Mouse (Mus musculus) kidney, adult 2 months (tissue): ENCODE measurements around the gene 2900026A02Rik. TPM values are rescaled to one million over a fixed set of nuclear protein-coding genes. Genes with fewer than 3 reads are reported as not detected.
A peak's percentile ranks its signal among the peaks of the same experiment; 100 is the strongest.

ENCODE experiments used
- DNase-seq: peaks from one replicate; pipeline ENCODE4 v3.0.0; 2021
- H3K27ac ChIP-seq: fragments of 200-500 bp; 2 replicates; pipeline ENCODE4 v1.5.1; 2012; ENCODE audit warnings: low read depth, low read length, control low read depth, inconsistent platforms; ENCODE audit not compliant: insufficient read depth
- H3K27me3 ChIP-seq: fragments of 200-500 bp; replicated peaks from 2 replicates; pipeline ENCODE4 v1.6.1; 2012; ENCODE audit warnings: mild to moderate bottlenecking, moderate library complexity, low read length, inconsistent platforms; ENCODE audit not compliant: control insufficient read depth, insufficient read depth
- H3K36me3 ChIP-seq: fragments of 200-500 bp; 2 replicates; pipeline ENCODE4 v1.6.1; 2012; ENCODE audit warnings: mild to moderate bottlenecking, moderate library complexity, low read length, inconsistent platforms; ENCODE audit not compliant: control insufficient read depth, insufficient read depth
- H3K4me1 ChIP-seq: fragments of 200-500 bp; 2 replicates; pipeline ENCODE4 v1.6.1; 2011; ENCODE audit warnings: low read length; ENCODE audit not compliant: control insufficient read depth, insufficient read depth
- H3K4me3 ChIP-seq: fragments of 200-500 bp; 2 replicates; pipeline ENCODE4 v1.5.1; 2011; ENCODE audit warnings: mild to moderate bottlenecking, low read depth, low read length, control low read depth; ENCODE audit not compliant: insufficient read depth
- CTCF ChIP-seq: fragments of 200-500 bp; conservative IDR thresholded peaks from 2 replicates; pipeline ENCODE4 v1.5.1; 2011; ENCODE audit warnings: low read depth, mild to moderate bottlenecking, control low read depth, low read length, moderate library complexity, mixed read lengths; ENCODE audit not compliant: insufficient read depth, insufficient read length
- POLR2A ChIP-seq: fragments of 200-500 bp; IDR thresholded peaks from one replicate; pipeline ENCODE4 v1.6.1; 2011; ENCODE audit warnings: low read depth, low read length, control low read depth
- WGBS: fragments of 180-500 bp; shearing (Covaris S2); methylation state at CpG from one replicate; pipeline ENCODE4 v1.1.7; 2018; 5-methylcytosine and 5-hydroxymethylcytosine counted together
- polyA plus RNA-seq: library from polyadenylated mRNA; depleted of rRNA; stranded (reverse); fragments of >200 nt; gene quantifications from 2 replicates; pipeline ENCODE4 v1.2.3, GENCODE M21; 2012

2900026A02Rik gene
- polyA plus RNA-seq, 1 experiment, result 15.0 TPM

DNA sequence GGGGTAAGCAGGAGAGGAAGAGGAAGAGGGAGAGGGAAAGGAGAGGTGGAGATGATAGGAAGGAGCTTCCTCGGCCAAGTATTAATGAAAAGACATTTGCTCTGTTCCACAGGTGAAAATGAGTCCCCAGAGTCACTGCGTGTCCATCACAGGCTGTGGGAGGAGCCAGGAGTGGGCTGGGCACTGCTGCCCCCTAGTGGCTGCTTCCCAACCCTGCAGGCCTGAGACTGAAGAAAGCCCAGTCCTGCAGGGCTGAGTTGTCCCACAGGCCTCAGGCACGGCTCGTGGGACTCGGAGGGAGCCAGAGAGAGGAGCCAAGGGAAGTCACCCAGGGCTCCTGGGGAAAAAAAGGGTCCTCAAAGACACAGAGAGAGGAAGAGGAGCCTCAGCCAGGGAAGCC is 47.7 kb downstream of the 2900026A02Rik start:
- Histone ChIP-seq H3K27me3 (no peaks in the 10 kb centered on the region), H3K27ac (no peak overlapping the region), H3K4me3 (no peak overlapping the region), H3K4me1 (no peaks in the 10 kb centered on the region), H3K36me3 (no peaks in the 10 kb centered on the region)
- peak; percentile 74 for DNase-seq
- WGBS, result 13% methylated on average over 5 of the region's 5 CpGs
- TF ChIP-seq POLR2A, result no peak
- peak; percentile 91 for TF ChIP-seq CTCF

DNA sequence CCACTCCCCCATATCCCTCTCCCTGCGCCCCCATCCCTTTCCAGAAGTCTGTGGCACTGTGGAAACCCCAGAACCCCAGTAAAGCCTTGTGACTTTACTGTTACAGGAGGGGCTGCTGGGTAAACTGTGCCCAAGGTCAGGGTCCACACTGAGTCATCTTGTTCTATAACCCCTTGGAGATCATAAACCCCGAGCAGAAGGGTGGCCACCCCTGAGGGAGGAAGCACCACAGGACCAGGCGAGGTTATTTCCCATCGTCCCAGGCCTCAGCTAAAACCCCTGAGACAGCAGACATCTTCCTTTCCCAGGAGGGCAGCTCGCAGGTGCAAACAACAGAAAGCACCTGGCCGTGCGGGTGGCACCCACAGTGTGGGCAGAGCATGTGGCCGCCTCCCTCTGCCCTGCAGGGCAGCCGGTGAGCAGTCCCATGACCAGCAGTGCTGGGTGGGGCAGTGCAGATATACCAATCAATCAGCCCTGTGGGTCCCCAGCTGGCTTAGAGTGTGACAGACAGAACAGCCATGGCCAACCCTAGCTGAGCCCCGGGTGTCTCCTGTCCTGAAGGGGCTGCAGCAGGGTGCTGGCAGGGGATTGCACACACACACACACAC is 49.0 kb downstream of the 2900026A02Rik start:
- TF ChIP-seq CTCF (no peak), POLR2A (no peak)
- Histone ChIP-seq H3K4me1 (no peaks in the 10 kb centered on the region), H3K36me3 (no peaks in the 10 kb centered on the region), H3K27ac (no peak overlapping the region), H3K4me3 (no peak overlapping the region), H3K27me3 (no peaks in the 10 kb centered on the region)
- DNase-seq, result no peak
- 56% methylated on average over 10 of the region's 10 CpGs for WGBS

DNA sequence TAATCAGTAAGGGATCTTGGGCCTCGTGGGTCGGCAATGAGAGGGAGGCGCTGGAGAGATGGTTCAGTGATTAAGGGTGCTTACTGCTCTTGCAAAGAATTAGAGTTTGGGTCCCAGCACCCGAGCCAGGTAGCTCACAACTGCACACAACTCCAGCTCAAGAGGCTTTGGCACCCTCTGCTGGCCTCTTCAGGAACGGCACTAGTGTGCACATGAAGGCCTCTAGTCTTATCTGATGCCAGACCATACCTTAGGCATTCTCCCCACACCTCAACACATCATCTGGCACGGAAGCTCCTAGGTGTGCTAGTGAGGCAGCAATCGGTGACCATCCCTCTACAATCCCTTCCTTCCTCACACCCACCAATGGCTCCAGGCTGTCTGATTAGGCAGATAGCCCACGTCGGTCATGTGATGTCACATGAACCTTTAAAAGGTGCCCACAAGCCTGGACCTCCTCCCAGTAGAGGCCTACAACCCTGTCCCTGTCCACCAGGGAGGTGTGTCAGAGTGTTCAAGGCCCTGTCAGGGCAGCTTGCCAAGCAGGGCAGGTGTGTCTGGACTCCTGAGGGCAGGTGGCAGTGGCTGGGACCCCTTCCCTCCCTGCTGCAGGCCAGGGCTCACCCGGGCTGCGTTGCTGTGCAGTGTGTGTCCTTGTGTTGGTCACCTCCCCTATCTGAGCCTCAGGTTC is 50.8 kb downstream of the 2900026A02Rik start:
- no peaks in the 10 kb centered on the region for H3K36me3 ChIP-seq
- H3K4me1 ChIP-seq, result no peaks in the 10 kb centered on the region
- H3K27ac ChIP-seq, result no peak overlapping the region
- TF ChIP-seq POLR2A (no peak), CTCF (peak; percentile 55)
- peak; percentile 44 for DNase-seq
- H3K27me3 ChIP-seq, result no peaks in the 10 kb centered on the region
- 87% methylated on average over 11 of the region's 11 CpGs for WGBS
- H3K4me3 ChIP-seq, result no peak overlapping the region

DNA sequence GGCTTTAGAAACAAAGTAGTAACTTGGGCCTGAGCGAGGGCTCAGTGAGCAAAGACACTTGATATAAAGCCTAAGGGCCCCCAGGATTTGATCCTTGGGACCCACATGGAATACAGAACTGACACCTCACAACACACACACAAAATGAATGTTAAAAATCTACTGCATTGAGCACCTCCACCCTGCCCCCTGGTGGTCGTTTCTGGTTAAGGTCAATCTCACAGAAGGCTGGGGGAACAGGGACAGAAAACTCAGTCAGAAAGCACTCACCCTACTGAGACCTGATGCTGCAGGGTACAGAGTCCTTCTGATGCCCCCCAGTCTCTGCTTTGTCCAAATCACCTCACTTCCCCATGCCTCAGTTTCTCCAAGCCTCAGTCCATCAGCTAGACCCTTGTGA is 53.3 kb downstream of the 2900026A02Rik start:
- DNase-seq, result peak; percentile 35
- 50% methylated on average over 2 of the region's 2 CpGs for WGBS
- H3K27ac ChIP-seq, result no peak overlapping the region
- H3K27me3 ChIP-seq, result no peaks in the 10 kb centered on the region
- H3K4me3 ChIP-seq, result no peak overlapping the region
- no peaks in the 10 kb centered on the region for H3K4me1 ChIP-seq
- TF ChIP-seq POLR2A, result no peak
- peak; percentile 60 for TF ChIP-seq CTCF
- no peaks in the 10 kb centered on the region for H3K36me3 ChIP-seq

DNA sequence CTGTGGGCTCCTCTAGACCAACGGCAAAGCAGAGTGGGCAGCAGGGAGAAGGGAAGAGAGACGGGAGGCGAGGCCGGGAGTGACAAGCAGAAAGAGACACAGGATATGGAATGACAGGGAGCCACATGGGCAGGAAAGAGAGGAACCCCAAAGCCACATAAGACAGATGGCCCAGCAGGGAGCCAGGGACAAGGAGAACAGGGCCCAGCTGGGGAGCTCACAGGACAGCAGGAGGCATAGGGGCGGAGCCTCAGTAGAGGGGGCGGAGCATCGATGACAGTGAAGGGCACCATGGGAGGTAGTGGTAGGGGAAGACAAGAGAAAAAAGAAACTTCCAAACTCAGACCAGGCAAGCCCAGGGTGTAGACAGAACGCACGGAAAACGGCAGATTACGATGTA is 55.6 kb downstream of the 2900026A02Rik start:
- 61% methylated on average over 11 of the region's 11 CpGs for WGBS
- TF ChIP-seq POLR2A, result no peak
- no peak for TF ChIP-seq CTCF
- Histone ChIP-seq H3K36me3 (no peaks in the 10 kb centered on the region), H3K4me1 (no peaks in the 10 kb centered on the region), H3K4me3 (no peak overlapping the region), H3K27ac (no peak overlapping the region), H3K27me3 (no peaks in the 10 kb centered on the region)
- DNase-seq, result no peak

DNA sequence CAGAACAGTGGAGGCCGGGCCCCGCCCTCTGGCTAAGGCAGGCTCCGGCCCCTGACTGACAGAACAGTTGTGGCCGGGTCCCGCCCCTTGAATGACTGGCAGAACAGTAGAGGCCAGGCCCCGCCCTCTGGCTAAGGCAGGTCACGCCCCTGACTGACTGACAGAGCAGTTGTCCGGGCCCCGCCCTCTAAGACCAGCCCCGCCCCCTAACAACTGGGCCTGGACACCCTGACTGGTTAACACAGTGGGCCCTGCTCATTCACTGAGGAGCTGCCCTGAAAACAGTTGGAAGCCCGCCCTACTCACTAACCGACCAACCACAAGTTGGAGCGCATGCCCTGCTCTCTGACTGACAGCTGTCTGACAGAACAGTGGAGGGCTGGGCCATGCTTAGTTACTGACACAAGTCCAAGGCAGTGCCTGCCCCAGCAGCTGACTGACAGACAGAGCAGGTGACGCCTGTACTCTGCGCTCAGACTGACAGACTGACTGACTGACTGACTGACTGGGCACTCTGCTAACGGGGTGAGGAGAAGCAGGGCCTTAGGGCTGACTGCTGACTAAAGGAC is 56.1 kb downstream of the 2900026A02Rik start:
- TF ChIP-seq POLR2A (no peak), CTCF (no peak)
- Histone ChIP-seq H3K27me3 (no peaks in the 10 kb centered on the region), H3K4me1 (no peaks in the 10 kb centered on the region), H3K4me3 (no peak overlapping the region), H3K36me3 (no peaks in the 10 kb centered on the region), H3K27ac (no peak overlapping the region)
- 38% methylated on average over 16 of the region's 16 CpGs for WGBS
- DNase-seq, result peak; percentile 82

DNA sequence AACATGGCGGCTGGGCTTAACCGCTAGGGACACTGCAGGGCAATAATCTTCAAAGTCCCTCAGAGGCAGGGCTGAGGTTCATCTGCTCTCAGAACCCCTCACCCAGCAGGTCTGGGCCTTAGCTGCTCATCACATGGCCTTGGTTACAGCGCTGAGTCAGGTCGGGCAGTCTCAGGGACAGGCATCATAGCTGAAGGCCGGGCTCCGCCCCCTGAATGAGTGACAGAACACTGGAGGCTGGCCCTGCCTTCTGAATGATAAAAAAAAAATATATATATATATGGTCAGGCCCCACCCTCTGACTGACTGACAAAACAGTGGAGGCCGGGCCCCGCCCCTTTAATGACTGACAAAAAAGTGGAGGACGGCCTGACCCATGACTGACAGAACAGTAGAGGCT is 56.6 kb downstream of the 2900026A02Rik start:
- Histone ChIP-seq H3K36me3 (no peaks in the 10 kb centered on the region), H3K4me1 (no peaks in the 10 kb centered on the region), H3K4me3 (no peak overlapping the region), H3K27ac (no peak overlapping the region), H3K27me3 (no peaks in the 10 kb centered on the region)
- WGBS, result 65% methylated on average over 9 of the region's 9 CpGs
- DNase-seq, result no peak
- TF ChIP-seq POLR2A, result no peak
- no peak for TF ChIP-seq CTCF
